Mouse (Mus musculus) MEL (cell line): ENCODE measurements around the gene Rnf157. TPM values are rescaled to one million over a fixed set of nuclear protein-coding genes. Genes with fewer than 3 reads are reported as not detected.

Experiments
- DNase-seq: peaks from one replicate; pipeline ENCODE4 v3.0.0; 2011; ENCODE audit warnings: low read depth, low spot score
- H3K27ac ChIP-seq: 2 replicates; pipeline ENCODE4 v1.5.1; 2012; ENCODE audit warnings: low read depth, mild to moderate bottlenecking, control low read depth, low read length, moderate library complexity; ENCODE audit not compliant: control insufficient read depth
- H3K27me3 ChIP-seq, 2 experiments: fragments of 150-350 bp in 1 of 2; sonication (generic) in 1 of 2; 2 replicates each; pipeline ENCODE4 v1.6.1; 2012; ENCODE audit warnings: low read length in 2 of 2, mild to moderate bottlenecking in 2 of 2, improper control_type of control experiment in 1 of 2, moderate library complexity in 1 of 2; ENCODE audit not compliant: insufficient read depth in 2 of 2, control insufficient read depth in 1 of 2
- H3K36me3 ChIP-seq, 2 experiments: 2 replicates each; pipeline ENCODE4 v1.6.1; 2012 to 2014; ENCODE audit warnings: low read length in 2 of 2, improper control_type of control experiment in 1 of 2, inconsistent platforms in 1 of 2, mild to moderate bottlenecking in 1 of 2; ENCODE audit not compliant: insufficient read depth in 2 of 2, control insufficient read depth in 1 of 2
- H3K4me1 ChIP-seq, 2 experiments: fragments of 150-350 bp in 1 of 2; sonication (generic) in 1 of 2; 2 replicates each; pipeline ENCODE4 v1.6.1; 2012; ENCODE audit warnings: low read length in 2 of 2, improper control_type of control experiment in 1 of 2, mild to moderate bottlenecking in 1 of 2; ENCODE audit not compliant: insufficient read depth in 2 of 2, control insufficient read depth in 1 of 2
- H3K4me3 ChIP-seq, 2 experiments: fragments of 150-350 bp in 1 of 2; sonication (generic) in 1 of 2; 2 replicates each; pipeline ENCODE4 v1.5.1; 2012; ENCODE audit warnings: low read depth in 2 of 2, low read length in 2 of 2, mild to moderate bottlenecking in 2 of 2, moderate library complexity in 2 of 2, control low read depth in 1 of 2, improper control_type of control experiment in 1 of 2; ENCODE audit not compliant: control insufficient read depth in 1 of 2, insufficient read depth in 1 of 2
- H3K79me2 ChIP-seq: 2 replicates; pipeline ENCODE4 v1.6.1; 2012; ENCODE audit warnings: mild to moderate bottlenecking, low read length, moderate library complexity; ENCODE audit not compliant: control insufficient read depth, poor library complexity, insufficient read depth
- H3K9ac ChIP-seq: 2 replicates; pipeline ENCODE4 v1.6.1; 2012; ENCODE audit warnings: low read depth, mild to moderate bottlenecking, control low read depth, low read length, moderate library complexity; ENCODE audit not compliant: control insufficient read depth, poor library complexity, severe bottlenecking
- H3K9me3 ChIP-seq: fragments of 150-350 bp; sonication (generic); replicated peaks from 2 replicates; pipeline ENCODE4 v1.6.1; 2012; ENCODE audit warnings: mild to moderate bottlenecking, low read length, improper control_type of control experiment, moderate library complexity; ENCODE audit not compliant: insufficient read depth
- BHLHE40 ChIP-seq: IDR thresholded peaks from 2 replicates; pipeline ENCODE4 v1.6.1; 2012; ENCODE audit warnings: low read depth, mild to moderate bottlenecking, inconsistent platforms, low read length, improper control_type of control experiment, borderline replicate concordance
- CHD1 ChIP-seq: IDR thresholded peaks from 2 replicates; pipeline ENCODE4 v1.6.1; 2012; ENCODE audit warnings: low read depth, mild to moderate bottlenecking, inconsistent platforms, low read length, improper control_type of control experiment
- CTCF ChIP-seq, 3 experiments: IDR thresholded peaks in 2 of 3; conservative IDR thresholded peaks in 1 of 3; 2 replicates each; pipeline ENCODE4 v1.5.1; 2011 to 2012; ENCODE audit warnings: low read length in 3 of 3, low read depth in 2 of 3, mild to moderate bottlenecking in 2 of 3, improper control_type of control experiment in 1 of 3, inconsistent platforms in 1 of 3, mixed read lengths in 1 of 3, moderate library complexity in 1 of 3; ENCODE audit not compliant: control insufficient read depth in 1 of 3, insufficient read depth in 1 of 3, poor library complexity in 1 of 3, severe bottlenecking in 1 of 3
- ELF1 ChIP-seq: IDR thresholded peaks from 2 replicates; pipeline ENCODE4 v1.6.1; 2014; ENCODE audit warnings: low read depth, mild to moderate bottlenecking, inconsistent platforms, low read length, improper control_type of control experiment, moderate library complexity
- GABPA ChIP-seq: IDR thresholded peaks from 2 replicates; pipeline ENCODE4 v1.6.1; 2012; ENCODE audit warnings: low read depth, mild to moderate bottlenecking, inconsistent platforms, low read length, improper control_type of control experiment, moderate library complexity
- HCFC1 ChIP-seq: IDR thresholded peaks from 2 replicates; pipeline ENCODE4 v1.6.1; 2012; ENCODE audit warnings: low read depth, mild to moderate bottlenecking, inconsistent platforms, low read length, improper control_type of control experiment, moderate library complexity
- MAX ChIP-seq: IDR thresholded peaks from 2 replicates; pipeline ENCODE4 v1.6.1; 2011; ENCODE audit warnings: low read length, improper control_type of control experiment
- MAZ ChIP-seq: IDR thresholded peaks from 2 replicates; pipeline ENCODE4 v1.6.1; 2012; ENCODE audit warnings: low read depth, mild to moderate bottlenecking, inconsistent platforms, low read length, improper control_type of control experiment
- MXI1 ChIP-seq: IDR thresholded peaks from 2 replicates; pipeline ENCODE4 v1.6.1; 2011; ENCODE audit warnings: mild to moderate bottlenecking, low read depth, low read length, improper control_type of control experiment
- NRF1 ChIP-seq: IDR thresholded peaks from 2 replicates; pipeline ENCODE4 v1.6.1; 2014; ENCODE audit warnings: low read depth, mild to moderate bottlenecking, inconsistent platforms, low read length, improper control_type of control experiment, moderate library complexity; ENCODE audit not compliant: poor library complexity, insufficient read depth, severe bottlenecking
- POLR2AphosphoS2 ChIP-seq: IDR thresholded peaks from 2 replicates; pipeline ENCODE4 v1.6.1; 2011; ENCODE audit warnings: low read length, improper control_type of control experiment
- POLR2AphosphoS5 ChIP-seq: IDR thresholded peaks from 2 replicates; pipeline ENCODE4 v1.6.1; 2012; ENCODE audit warnings: low read depth, borderline replicate concordance, mild to moderate bottlenecking, inconsistent platforms, low read length, moderate library complexity, mixed read lengths
- RAD21 ChIP-seq: IDR thresholded peaks from 2 replicates; pipeline ENCODE4 v1.6.1; 2011; ENCODE audit warnings: mild to moderate bottlenecking, low read depth, low read length, improper control_type of control experiment
- SIN3A ChIP-seq: IDR thresholded peaks from 2 replicates; pipeline ENCODE4 v1.6.1; 2012; ENCODE audit warnings: low read length, improper control_type of control experiment, inconsistent platforms
- SMC3 ChIP-seq: IDR thresholded peaks from 2 replicates; pipeline ENCODE4 v1.6.1; 2011; ENCODE audit warnings: low read depth, low read length, improper control_type of control experiment
- TCF12 ChIP-seq: IDR thresholded peaks from 2 replicates; pipeline ENCODE4 v1.6.1; 2014; ENCODE audit warnings: low read depth, mild to moderate bottlenecking, inconsistent platforms, low read length, improper control_type of control experiment, moderate library complexity
- USF2 ChIP-seq, 2 experiments: IDR thresholded peaks; 2 replicates each; pipeline ENCODE4 v1.6.1; 2011 to 2012; ENCODE audit warnings: improper control_type of control experiment in 2 of 2, low read length in 2 of 2, borderline replicate concordance in 1 of 2, inconsistent platforms in 1 of 2, low read depth in 1 of 2, mild to moderate bottlenecking in 1 of 2; ENCODE audit not compliant: insufficient read depth in 1 of 2
- ZC3H11A ChIP-seq: IDR thresholded peaks from 2 replicates; pipeline ENCODE4 v1.6.1; 2012; ENCODE audit warnings: low read depth, mild to moderate bottlenecking, inconsistent platforms, low read length, improper control_type of control experiment
- polyA plus RNA-seq, 2 experiments: library from polyadenylated mRNA; stranded (reverse) in 1 of 2; unstranded in 1 of 2; fragments of >175 nt in 1 of 2; fragments of >200 nt in 1 of 2; gene quantifications; 2 replicates each; pipeline versions ENCODE4 v1.2.1 to v1.2.4; 2012; ENCODE audit warnings: low replicate concordance in 2 of 2, low read depth in 1 of 2; ENCODE audit not compliant: insufficient read length in 2 of 2, insufficient read depth in 1 of 2, missing spikeins in 1 of 2
- total RNA-seq: library from RNA; depleted of rRNA; stranded (reverse); fragments of 300-350 nt; gene quantifications from 2 replicates; pipeline ENCODE4 v1.2.3, GENCODE M21; 2012

Rnf157 gene
- total and polyA plus RNA-seq, 3 experiments, result 7.5 to 10.9 TPM; not detected in 1

- H3K9ac ChIP-seq, result peak overlapping the region; percentile 62
- no peaks in the 10 kb centered on the region; a peak in 1 of 4 replicates for H3K27me3 ChIP-seq
- H3K4me3 ChIP-seq, result peak overlapping the region; percentile 44 to 66
- H3K4me1 ChIP-seq, result peaks cover 3 to 7% of the 10 kb centered on the region in 2 experiments; a peak in 1 of 4 replicates
- peak; percentile 29; the same call in 1 of the 2 replicates for TF ChIP-seq MXI1
- peak; percentile 58 for TF ChIP-seq ELF1
- no peak for TF ChIP-seq SIN3A
- 0 out of 2 replicates have a peak, but pooled peaks have one; percentile 3 for TF ChIP-seq TCF12
- TF ChIP-seq CTCF (IDR thresholded peaks at IDR 0.05 in 2 of 3, conservative IDR thresholded peaks at IDR 0.05 in 1 of 3; ENCODE audit: control insufficient read depth in 1 of 3, insufficient read depth in 1 of 3, low read depth in 2 of 3, low read length in 3 of 3, poor library complexity in 1 of 3, severe bottlenecking in 1 of 3), result peak; percentile 75 to 100 (median 99)
- no peak for TF ChIP-seq POLR2AphosphoS2
- TF ChIP-seq BHLHE40, result no peak
- no peak for TF ChIP-seq GABPA
- peak; percentile 96 for TF ChIP-seq ZC3H11A
- peak; percentile 62; the same call in 1 of the 2 replicates for TF ChIP-seq MAZ
- peak; percentile 96 for TF ChIP-seq RAD21
- TF ChIP-seq MAX, result peak; percentile 40
- TF ChIP-seq SMC3, result peak; percentile 100
- TF ChIP-seq HCFC1, result peak; percentile 62; the same call in 1 of the 2 replicates
- no peaks in the 10 kb centered on the region for H3K9me3 ChIP-seq
- H3K36me3 ChIP-seq, result no peaks in the 10 kb centered on the region
- peak; percentile 91 for DNase-seq
- H3K27ac ChIP-seq, result no peak overlapping the region
- H3K79me2 ChIP-seq, result no peaks in the 10 kb centered on the region
These were observed 93.8 kb downstream of the Rnf157 start for GRCm38 (mm10) chr11:116318719-116319659.

GRCm38 (mm10) chr11:116312359-116312758, 100.5 kb downstream of the Rnf157 start:
- DNase-seq, result no peak
- Histone ChIP-seq H3K36me3 (peaks cover 0 to 11% of the 10 kb centered on the region in 2 experiments; a peak in 2 of 4 replicates), H3K27ac (no peak overlapping the region), H3K79me2 (no peaks in the 10 kb centered on the region), H3K9ac (no peak overlapping the region), H3K9me3 (no peaks in the 10 kb centered on the region)
- TF ChIP-seq USF2 (IDR thresholded peaks at IDR 0.05; ENCODE audit: borderline replicate concordance in 1 of 2, insufficient read depth in 1 of 2, low read depth in 1 of 2, low read length in 2 of 2) (no peak), CHD1 (no peak), SMC3 (no peak), POLR2AphosphoS5 (no peak), NRF1 (no peak), CTCF (IDR thresholded peaks at IDR 0.05 in 2 of 3, conservative IDR thresholded peaks at IDR 0.05 in 1 of 3; ENCODE audit: control insufficient read depth in 1 of 3, insufficient read depth in 1 of 3, low read depth in 2 of 3, low read length in 3 of 3, poor library complexity in 1 of 3, severe bottlenecking in 1 of 3) (no peak)
- TF ChIP-seq, all 39 proteins: peak for 0
- H3K4me1 ChIP-seq, result peaks cover 9 to 13% of the 10 kb centered on the region in 2 experiments
- H3K27me3 ChIP-seq, result no peaks in the 10 kb centered on the region
- H3K4me3 ChIP-seq, result no peak overlapping the region
